Mouse (Mus musculus) fibroblast of lung, adult 2 months (primary cell): ENCODE measurements around the gene Kit.

Experiments used
- DNase-seq: peaks from one replicate; pipeline ENCODE4 v3.0.0-alpha.2; 2011; ENCODE audit warnings: low read depth

Kit gene

DNA sequence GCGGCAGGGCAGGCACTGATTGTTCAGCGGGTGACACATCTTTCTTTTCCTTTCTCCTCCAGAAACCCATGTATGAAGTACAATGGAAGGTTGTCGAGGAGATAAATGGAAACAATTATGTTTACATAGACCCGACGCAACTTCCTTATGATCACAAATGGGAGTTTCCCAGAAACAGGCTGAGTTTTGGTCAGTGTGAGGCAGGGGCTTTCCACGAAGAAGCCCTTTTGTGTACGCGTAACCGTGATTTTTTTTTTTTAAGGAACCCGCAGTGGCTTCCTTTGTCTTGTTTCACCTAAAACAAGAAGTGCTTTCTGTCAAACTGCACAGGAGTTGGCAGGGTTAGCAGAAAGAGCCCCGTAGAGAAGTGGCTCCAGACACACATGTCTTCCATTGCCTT, 65.9 kb downstream of the Kit start:
- no peak for DNase-seq

DNA sequence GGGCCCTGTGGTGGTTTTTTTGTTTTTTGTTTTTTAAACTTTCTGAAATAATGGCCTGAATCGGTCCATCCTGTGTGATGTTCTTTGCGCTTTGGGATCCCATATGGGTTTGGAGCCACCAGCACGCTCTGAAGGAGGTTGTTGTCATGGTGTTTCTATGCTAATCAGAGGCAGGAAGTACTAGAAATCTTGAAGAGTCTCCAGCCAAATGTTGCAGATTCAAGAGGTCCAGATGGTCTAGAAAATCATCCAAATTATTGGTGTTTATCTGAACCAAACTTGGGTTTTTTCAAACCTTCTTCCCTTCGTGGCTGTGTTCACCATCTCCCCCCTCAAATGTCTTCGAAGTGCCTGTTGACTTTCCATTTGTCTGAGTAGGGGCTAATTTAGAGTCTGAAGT, 72.3 kb downstream of the Kit start:
- DNase-seq = no peak

DNA sequence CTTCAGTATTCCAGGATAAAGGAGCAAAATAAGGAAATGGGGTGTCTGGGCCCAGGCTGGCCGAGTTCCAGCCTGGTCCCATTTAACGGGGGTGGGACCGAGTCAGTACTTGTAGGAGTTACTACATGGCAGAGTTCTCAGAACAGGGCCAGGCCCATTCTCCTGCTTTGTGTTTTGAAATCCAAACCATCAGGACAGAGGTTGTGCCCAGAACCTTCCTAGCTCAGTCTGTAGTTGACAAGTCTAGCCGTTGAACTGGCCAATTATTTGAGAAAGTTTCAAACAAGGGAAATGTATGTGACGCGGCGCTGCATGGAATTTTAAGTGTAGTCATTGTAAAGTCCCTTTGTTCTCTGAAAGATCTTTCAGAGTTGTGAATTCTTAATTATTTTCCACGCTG, 75.8 kb downstream of the Kit start:
- no peak for DNase-seq

DNA sequence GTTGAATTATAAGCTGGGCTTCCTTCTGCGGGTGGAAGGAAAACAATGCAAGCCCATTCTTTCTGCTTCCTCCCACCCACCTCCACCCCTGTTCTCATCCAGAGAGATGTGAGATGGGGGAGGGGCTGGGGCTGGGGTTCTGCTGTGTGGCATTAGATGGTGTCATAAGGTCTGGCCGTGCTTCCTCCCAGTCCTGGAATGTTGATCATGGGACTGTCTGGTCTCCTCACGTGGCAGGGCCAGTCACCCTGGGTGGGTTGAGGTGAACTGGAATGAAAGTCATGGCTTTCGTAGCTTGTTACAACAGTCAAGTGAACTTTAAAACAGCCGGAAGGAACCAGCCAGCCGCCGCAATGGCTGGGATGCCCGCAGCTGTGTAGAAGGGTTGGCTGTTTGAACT, 78.7 kb downstream of the Kit start:
- no peak for DNase-seq

DNA sequence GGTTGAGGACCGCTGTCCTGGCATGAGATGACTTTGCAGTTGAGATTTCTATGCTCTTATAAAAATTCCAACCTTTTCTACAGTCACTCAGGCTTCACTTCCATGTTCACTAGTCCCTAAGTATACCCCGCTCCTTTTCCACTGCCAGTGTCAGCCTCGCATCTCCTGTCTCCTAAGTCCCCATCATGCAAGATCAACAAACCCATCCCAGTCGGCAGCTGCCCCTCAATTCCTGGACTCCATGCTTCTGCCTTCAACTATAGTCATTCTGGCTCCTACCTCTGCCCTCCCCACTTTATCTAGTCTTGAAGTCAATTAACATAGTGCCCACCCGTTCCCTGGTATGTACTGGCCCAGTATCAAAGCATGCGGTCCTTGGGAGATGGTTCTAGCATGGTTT, 83.9 kb downstream of the Kit start:
- no peak for DNase-seq

DNA sequence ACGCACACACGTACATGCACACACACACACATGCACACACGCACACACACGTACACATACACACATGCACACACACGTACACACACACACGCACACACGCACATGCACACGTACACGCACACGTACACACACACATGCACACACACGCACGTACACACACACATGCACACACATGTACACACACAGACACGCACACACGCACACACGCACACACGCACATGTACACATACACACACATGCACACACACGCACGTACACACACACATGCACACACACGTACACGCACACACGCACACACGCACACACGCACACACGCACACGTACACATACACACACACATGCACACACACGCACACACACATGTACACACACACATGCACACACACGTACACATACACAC, 85.6 kb downstream of the Kit start:
- no peak for DNase-seq

DNA sequence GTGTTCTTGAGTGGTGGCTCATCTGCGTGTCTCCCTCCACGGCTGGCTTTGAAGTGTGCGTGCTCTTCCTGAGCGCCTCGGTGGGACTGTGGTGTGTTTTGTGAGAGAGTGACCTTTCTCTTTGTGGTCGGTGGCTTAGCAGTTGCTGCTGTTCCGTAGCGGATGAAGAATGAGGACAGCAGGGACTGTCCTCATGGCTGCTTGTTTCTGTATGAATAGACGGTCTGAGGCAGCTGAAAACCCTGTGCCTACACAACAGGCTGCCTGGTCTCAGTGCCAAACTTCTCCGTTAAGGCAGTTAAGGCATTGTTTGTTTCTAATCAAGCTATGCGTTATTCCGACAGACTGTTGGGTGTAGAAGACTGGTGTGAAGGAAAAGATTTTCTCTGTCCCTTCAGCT, 87.8 kb downstream of the Kit start:
- no peak for DNase-seq

DNA sequence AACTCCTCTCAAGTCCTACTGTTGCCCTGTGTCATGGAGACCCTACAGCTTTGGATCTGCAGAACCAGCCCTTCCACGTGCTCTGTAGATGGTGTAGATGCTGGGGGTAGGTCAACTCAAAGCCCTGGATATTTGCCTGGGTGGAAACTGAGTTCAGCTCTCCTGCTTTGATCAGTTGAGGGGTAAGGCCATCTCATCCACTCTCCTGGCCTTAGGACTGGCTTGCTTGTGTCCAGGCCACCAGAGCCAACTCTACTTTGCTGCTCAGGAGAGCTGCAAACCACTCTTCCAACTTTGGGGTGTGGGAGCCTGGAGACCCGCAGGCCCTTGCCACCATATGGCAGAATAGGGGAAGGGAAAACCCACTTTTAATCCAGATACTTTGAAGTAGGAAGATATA, 89.1 kb downstream of the Kit start:
- DNase-seq = no peak

DNA sequence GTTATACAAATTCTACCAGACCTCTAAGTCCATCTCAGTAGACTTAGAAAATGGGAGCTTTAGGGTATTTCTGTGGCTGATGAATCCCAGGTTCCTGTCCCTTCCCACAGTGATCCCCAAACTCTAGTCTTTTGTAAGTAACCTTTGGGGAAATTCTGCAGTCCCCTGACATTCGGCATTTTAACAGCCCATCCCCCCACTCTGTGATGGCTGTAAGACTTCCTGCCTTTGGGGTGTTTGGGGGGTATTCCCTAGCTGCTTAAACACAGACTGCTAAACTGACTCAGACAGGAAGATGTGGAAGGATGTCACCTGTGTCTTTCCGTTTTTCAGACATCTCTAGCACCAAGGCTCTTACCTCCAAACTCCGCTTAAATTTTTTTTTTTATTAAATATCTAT, 92.4 kb downstream of the Kit start:
- DNase-seq = no peak

DNA sequence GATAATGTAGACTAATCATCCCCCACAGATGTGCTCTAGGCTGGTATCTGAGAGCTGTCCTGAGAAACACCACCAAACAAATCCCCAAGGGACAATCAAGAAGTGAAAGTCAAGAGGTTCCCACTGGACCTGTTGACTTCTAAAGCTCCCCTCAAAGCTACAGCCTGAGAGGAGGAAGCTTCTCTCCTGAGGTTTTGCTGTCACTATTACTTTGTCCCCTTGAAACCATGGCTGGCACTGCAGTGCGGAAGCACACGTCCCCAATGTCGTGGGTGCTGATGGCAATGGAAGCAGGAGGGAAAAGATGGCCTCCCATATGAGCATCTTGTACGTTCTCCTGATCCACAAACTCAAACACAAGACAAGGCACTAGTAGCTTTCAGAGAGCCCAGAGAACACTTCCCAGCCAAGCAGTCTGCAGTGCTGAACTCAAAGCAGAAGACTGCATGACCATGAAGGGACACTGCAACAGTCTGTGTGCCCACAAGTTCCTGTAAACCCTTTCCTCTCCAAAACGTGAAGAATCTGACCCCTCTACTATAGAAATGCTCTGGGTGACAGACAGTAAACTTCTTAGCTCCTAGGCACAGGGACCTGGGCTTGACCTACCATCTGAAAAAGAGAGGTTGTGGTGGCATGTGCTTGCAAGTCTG, 96.5 kb downstream of the Kit start:
- DNase-seq = no peak

DNA sequence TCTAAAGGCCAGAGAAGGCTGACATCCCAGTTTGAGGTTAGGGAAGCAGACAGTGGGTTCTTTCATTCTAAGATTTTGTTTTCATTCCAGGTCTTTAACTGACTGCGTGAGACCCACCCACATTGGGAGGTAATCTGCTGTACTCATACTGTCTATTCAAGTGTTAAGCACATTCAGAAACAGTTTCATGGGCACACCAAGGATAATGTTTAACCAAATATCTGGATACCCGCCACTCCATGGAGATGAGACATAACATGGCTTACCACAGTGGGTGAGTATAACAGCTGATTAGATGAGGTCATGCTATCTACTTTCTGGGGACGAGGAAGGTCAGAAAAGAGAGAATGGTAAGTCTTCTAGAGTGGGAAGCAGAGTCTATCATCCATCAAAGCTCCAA, 101.3 kb downstream of the Kit start:
- DNase-seq = no peak

DNA sequence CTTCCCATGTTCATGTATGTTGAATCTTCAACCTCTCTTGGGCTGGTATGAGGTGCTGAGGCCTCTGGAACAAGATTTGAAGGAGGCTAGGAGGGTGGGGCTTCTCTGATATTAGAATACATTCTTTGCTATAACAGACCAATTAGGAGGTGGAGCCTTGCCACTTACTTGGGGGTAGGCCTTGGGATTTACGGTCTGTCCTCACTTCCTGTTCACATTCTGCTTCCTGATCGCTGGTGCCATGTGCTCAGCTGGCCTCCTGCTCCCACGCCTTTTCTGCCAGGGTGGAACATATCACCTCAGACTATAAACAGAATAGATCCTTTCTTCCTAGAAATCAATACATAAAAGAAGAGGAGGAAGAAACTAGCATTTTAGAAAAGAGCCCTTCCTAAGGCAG, 105.2 kb downstream of the Kit start:
- DNase-seq = no peak

DNA sequence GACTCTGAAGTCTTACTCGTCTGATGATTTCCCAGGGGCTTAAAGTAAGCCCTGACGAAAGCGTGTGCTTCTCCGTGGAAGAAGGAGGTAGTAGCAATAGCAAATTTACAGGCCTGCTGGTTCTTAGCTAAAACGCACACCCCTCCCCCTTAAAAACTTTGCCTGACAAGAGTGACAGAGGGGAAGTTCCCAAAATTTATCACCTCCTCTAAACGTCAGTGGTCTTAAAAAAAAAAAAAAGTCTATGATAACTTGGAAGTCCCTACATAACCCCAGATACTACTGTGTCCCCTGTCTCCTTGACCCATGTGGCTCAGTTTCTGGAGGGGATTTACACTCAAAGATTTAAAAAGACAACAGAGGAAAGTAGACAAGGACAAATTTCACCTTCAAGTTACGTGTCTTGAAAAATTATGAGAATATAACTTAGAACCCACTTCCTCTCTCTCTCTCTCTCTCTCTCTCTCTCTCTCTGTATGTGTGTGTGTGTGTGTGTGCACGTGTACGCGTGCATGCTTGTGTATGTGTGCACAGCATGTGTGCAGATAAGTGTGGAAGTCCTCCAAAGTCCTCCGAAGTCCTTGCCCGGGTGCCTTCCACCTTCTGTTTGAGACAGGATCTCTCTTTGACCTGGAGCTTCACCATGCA, 120.6 kb downstream of the Kit start:
- DNase-seq = no peak

DNA sequence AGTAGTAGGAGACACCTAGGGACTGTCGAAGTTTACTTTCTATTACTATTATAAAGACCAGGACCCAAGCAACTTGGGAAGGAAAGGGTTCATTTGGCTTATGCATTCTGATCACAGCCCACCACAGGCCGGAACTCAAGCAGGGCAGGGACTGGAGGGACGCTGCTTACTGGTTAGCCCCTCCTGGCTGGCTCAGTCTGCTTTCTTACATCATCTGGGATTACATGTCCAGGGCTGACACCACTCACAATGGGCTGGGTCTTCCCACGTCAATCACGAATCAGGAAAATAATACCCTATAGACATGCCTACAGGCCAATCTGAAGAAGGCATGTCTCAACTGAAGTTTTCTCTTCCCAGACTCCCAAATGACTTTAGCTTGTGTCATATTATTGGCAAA, 122.2 kb downstream of the Kit start:
- DNase-seq = no peak

DNA sequence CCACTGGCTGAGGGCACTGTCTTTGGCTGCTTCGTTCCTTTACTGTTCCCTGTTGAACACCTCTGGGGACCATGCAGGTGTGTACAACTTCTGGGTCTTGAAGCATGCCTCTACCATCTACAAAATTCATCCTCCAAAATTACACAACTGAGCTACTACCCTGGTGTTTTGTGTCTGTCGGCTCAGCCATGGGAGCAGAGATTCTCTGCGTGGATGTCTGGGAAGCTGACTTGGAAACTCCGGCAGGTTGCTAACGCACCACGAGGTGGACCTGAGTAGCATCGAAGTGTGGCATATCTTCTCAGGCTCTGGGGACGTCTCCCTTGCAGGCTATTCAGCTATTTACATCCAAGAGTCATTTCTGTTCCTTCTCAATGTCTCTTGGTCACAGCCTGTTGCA, 123.8 kb downstream of the Kit start:
- DNase-seq = no peak

DNA sequence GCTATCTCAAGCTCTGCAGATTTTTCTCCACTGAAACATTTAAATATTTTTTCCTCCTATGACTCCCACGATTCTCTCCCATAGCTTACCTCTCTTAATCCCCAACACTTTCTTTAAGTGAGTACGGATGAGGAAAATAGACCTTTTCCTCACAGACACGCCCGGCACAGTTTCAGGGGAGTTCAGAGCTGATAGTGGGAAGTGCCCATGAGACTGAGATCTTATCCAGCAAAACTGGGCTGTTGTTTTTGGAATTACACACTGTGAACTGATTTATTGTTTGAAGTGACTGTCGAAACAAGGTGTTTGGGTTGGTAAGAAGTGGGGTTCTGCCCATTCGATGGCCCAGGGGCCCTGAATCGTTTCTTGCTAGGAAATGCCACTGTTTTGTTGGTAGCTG, 124.4 kb downstream of the Kit start:
- no peak for DNase-seq

DNA sequence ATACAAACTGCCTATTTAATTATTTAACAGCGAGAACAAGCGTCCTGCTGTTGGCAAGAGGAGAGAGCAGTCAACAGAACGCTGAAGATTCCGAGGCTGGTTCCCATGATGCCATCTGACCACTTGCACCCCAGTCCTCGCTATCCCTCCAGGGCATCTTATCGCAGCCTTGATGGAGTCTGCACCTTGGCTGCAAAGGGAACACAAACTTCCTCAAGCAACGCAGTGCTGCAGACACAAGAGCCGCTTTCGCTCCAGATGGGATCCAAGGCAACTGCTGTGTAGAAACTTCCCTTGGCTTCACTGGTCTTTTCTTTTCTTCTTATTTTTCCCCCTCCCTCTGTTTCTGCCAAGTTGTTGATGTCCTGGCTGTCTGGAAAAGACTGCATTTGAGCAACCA, 124.8 kb downstream of the Kit start:
- no peak for DNase-seq

DNA sequence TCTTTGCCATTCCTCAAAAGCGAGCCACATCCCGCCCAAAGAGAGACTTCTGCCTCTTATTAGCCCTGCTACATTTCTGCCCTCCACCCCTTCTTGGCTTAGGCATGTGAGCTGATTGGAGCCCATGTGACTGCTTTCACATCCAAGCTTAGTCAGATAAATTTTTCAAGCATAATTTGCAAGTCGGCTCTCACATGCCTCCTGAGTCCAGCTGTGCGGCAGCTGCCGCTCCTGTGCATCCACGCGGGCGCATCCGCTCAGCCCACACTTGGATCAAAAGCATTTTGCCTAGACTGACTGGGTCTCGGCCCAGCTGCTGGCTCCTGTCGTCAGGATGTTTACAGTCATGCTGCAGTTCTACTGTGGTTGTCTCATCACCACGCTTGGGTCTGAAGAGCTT, 126.9 kb downstream of the Kit start:
- DNase-seq = no peak

DNA sequence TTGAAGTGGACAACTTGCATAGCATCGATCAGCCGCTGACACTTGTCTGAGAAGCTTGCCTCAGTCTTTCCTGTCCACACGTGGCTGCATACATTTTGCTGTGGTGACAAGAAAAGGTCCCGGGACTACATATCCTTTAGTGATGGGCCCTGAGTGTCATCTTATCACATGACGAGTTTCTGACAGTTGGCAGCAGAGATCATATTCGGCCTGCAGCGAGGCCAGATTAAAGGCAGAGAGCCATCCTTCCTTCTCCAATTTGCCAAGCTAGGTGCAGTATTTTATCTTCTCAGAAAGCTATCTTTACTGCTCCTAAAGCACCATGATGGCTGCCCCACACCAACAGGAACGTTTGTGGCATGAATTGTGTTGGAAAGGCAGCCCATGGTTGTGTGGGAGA, 127.4 kb downstream of the Kit start:
- DNase-seq = no peak

DNA sequence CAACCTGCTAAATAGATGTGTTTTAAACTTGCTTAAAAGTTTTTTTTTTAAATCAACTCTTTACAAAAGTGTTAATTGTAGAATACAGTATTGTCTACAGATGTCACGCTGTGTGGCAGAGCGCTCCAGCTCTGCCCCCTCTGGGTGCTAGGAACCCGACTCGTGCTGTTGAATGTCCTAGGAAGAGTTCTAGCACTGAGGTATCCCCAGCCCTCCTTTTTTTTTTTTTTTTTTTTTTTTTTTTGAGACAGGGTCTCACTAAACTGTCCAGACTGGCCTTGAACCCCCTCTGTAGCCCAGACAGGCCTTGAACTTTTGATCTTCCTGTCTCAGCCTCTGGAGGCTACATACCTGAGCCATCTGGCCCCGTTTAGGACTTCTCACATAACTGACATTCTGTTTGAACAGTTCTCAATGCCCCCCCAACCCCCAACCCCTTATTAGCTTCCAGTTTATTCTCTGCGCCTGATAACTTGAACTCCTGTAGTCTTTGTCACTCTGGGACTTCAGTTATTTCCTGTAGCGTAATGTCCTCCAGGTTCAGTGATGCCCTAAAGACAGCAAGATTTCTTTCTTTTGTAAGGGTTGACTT, 130.0 kb downstream of the Kit start:
- DNase-seq = no peak

DNA sequence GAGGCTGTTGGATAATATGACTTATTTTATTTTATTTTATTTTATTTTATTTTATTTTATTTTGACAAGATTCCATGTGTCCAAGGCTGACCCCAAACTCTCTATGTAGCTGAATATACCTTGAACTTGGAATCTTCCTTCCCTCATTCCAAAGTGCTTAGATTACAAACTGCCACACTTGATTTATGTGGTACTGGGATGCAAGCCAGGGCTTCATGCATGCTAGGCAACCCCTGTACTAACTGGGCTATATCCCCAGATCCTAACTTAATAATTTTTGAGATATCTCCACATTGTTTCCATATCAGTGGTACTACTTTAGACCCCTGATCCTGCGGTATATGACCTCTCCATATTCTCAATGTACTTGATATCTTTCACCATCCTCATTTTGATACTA, 130.7 kb downstream of the Kit start:
- DNase-seq = no peak
